Mouse (Mus musculus) testis, adult 2 months (tissue): ENCODE data around the gene Hoxb7.

ENCODE experiments used
- CTCF ChIP-seq: fragments of 200-500 bp; IDR thresholded peaks from 2 replicates; pipeline ENCODE4 v1.5.1; 2012; ENCODE audit warnings: low read depth, mild to moderate bottlenecking, inconsistent platforms, low read length, moderate library complexity; ENCODE audit not compliant: control insufficient read depth, insufficient read depth, insufficient replicate concordance
- POLR2A ChIP-seq: fragments of 200-500 bp; IDR thresholded peaks from 2 replicates; pipeline ENCODE4 v1.6.1; 2012; ENCODE audit warnings: low read depth, mild to moderate bottlenecking, inconsistent platforms, low read length, moderate library complexity; ENCODE audit not compliant: control insufficient read depth

- TF ChIP-seq POLR2A, result no peak
- no peak for TF ChIP-seq CTCF
Measured at GRCm38 (mm10) chr11:96281396-96281795, 5.0 kb upstream of the Hoxb7 start.
